Mouse (Mus musculus) small intestine, adult 2 months (tissue): ENCODE data around the gene Sdhaf1.

ENCODE experiments used
- CTCF ChIP-seq: fragments of 200-500 bp; IDR thresholded peaks from 2 replicates; pipeline ENCODE4 v1.5.1; 2012; ENCODE audit warnings: low read depth, mild to moderate bottlenecking, control low read depth, inconsistent platforms, low read length, moderate library complexity, mixed read lengths; ENCODE audit not compliant: insufficient replicate concordance, insufficient read length; ENCODE audit errors: extremely low read depth
- POLR2A ChIP-seq: fragments of 200-500 bp; IDR thresholded peaks from 2 replicates; pipeline ENCODE4 v1.6.1; 2012; ENCODE audit warnings: low read depth, mild to moderate bottlenecking, control low read depth, inconsistent platforms, low read length, moderate library complexity

DNA sequence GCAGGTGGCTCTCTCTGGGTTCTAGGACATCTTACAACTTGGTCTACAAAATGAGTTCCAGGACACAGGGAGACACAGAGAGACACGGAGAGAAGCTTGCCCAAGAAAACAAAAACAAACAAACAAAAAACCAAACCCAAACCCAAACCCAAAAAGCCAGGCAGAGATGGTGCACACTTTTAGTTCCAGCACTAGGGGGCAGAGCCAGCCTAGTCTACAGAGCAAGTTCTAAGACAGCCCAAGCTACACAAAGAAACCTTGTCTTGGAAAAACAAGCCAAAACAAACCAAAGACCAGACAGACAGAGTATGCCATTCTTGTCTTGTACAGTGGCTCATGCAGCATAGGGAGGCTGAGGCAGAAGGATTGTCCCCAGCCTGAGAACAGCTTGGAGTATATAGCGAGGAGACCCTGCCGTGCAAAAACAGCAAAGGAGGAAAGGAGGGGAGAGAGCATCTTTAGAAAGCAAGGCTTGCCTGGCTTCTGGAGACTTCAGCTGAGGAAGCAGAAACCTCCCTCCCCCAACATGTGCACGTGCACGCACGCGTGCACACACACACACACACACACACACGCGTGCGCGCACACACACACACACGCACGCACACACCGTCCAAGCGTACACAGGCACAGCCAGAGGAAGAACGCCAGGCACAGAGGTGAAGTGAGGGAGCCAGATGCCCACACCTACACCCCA, 17.5 kb downstream of the Sdhaf1 start:
- no peak for TF ChIP-seq POLR2A
- TF ChIP-seq CTCF = no peak
